Mouse (Mus musculus): ENCODE data around the gene Zwilch. TPM values are rescaled to one million over a fixed set of nuclear protein-coding genes. Genes with fewer than 3 reads are reported as not detected.
A peak's percentile ranks its signal among the peaks of the same experiment; 100 is the strongest.
"Not testable (repeated sequence)": the region's sequence is repeated elsewhere in the genome, so short reads cannot be mapped to it uniquely, and the experiment has no call there.

Zwilch gene
- polyA plus RNA-seq, 1 experiment = 0.91 TPM

- DNase-seq = no peak
- no peak overlapping the region for H3K4me3 ChIP-seq (replicated peaks; ENCODE audit: extremely low read depth, low read depth, low read length)
- H3K4me1 ChIP-seq (ENCODE audit: control insufficient read depth, insufficient read depth, low read length) = no peaks in the 10 kb centered on the region
- TF ChIP-seq CTCF (IDR thresholded peaks at IDR 0.05; ENCODE audit: insufficient read depth, low read length) (no peak), POLR2A (IDR thresholded peaks at IDR 0.05; ENCODE audit: borderline replicate concordance, extremely low read depth, low read depth, low read length) (no peak)
- 95% methylated on average over 5 of the region's 5 CpGs for WGBS
Measured at GRCm38 (mm10) chr9:64160471-64160870, 12.4 kb downstream of the Zwilch start.

DNA sequence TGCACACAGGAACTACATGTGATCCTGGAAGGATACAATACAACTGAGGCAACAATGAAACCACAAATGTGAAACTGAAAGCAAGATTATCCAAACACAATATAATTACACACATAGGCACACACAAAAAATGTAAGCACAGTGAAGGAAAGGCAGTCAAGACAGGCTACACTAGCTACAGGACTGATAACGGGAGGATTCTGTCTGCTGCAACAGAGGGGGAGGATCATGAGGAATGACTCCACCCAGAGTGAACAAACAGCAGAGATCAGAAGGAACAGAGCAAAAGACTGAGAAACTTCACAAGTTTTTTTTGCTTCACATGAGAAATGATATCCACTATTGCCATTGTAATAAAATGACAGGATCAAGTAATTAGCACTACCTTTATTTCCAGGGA lies 16.3 kb downstream of the Zwilch start:
- DNase-seq = no peak
- Histone ChIP-seq H3K4me3 (replicated peaks; ENCODE audit: extremely low read depth, low read depth, low read length) (no peak overlapping the region), H3K4me1 (ENCODE audit: control insufficient read depth, insufficient read depth, low read length) (no peaks in the 10 kb centered on the region)
- 53% methylated on average over 1 of the region's 1 CpGs for WGBS
- no peak for TF ChIP-seq POLR2A (IDR thresholded peaks at IDR 0.05; ENCODE audit: borderline replicate concordance, extremely low read depth, low read depth, low read length)
- no peak for TF ChIP-seq CTCF (IDR thresholded peaks at IDR 0.05; ENCODE audit: insufficient read depth, low read length)

GRCm38 (mm10) chr9:64139879-64140278 lies 33.0 kb downstream of the Zwilch start:
- H3K4me1 ChIP-seq (ENCODE audit: control insufficient read depth, insufficient read depth, low read length) = no peaks in the 10 kb centered on the region
- DNase-seq = no peak
- 70% methylated on average over 9 of the region's 9 CpGs for WGBS
- H3K4me3 ChIP-seq (replicated peaks; ENCODE audit: extremely low read depth, low read depth, low read length) = no peak overlapping the region
- TF ChIP-seq POLR2A (IDR thresholded peaks at IDR 0.05; ENCODE audit: borderline replicate concordance, extremely low read depth, low read depth, low read length) = no peak
- no peak for TF ChIP-seq CTCF (IDR thresholded peaks at IDR 0.05; ENCODE audit: insufficient read depth, low read length)

- H3K4me3 ChIP-seq (replicated peaks; ENCODE audit: extremely low read depth, low read depth, low read length); H3K4me1 ChIP-seq (ENCODE audit: control insufficient read depth, insufficient read depth, low read length): not testable (repeated sequence)
- peak; percentile 49 for DNase-seq
- TF ChIP-seq CTCF (IDR thresholded peaks at IDR 0.05; ENCODE audit: insufficient read depth, low read length) = peak; percentile 62
- 3% methylated on average over 6 of the region's 6 CpGs for WGBS
Measured at GRCm38 (mm10) chr9:64138896-64139295, 34.0 kb downstream of the Zwilch start.

DNA sequence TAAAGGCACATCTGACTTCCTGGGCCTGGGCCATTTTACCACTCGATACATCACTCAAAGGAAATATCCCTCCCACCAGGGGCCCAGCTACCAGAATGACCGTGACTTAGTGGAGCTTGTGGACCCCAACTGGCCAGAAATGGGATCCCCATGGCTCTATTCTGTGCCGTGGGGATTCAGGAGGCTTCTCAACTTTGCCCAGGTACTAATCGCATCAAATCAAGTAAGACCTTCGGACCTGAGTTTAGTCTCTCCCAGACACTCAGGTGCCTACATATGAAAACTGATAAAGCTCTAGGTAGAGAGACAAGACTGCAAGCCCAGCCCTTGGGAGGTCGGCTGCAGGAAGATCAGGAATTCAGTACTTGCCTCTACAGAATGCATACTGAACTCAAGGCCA lies 41.3 kb downstream of the Zwilch start:
- no peaks in the 10 kb centered on the region for H3K4me1 ChIP-seq (ENCODE audit: control insufficient read depth, insufficient read depth, low read length)
- H3K4me3 ChIP-seq (replicated peaks; ENCODE audit: extremely low read depth, low read depth, low read length) = no peak overlapping the region
- no peak for TF ChIP-seq POLR2A (IDR thresholded peaks at IDR 0.05; ENCODE audit: borderline replicate concordance, extremely low read depth, low read depth, low read length)
- TF ChIP-seq CTCF (IDR thresholded peaks at IDR 0.05; ENCODE audit: insufficient read depth, low read length) = no peak
- WGBS = 80% methylated on average over 6 of the region's 6 CpGs
- DNase-seq = no peak

- Histone ChIP-seq H3K4me3 (replicated peaks; ENCODE audit: extremely low read depth, low read depth, low read length) (no peak overlapping the region), H3K4me1 (ENCODE audit: control insufficient read depth, insufficient read depth, low read length) (no peaks in the 10 kb centered on the region; the same call in 1 of the 2 replicates)
- no peak for TF ChIP-seq CTCF (IDR thresholded peaks at IDR 0.05; ENCODE audit: insufficient read depth, low read length)
- TF ChIP-seq POLR2A (IDR thresholded peaks at IDR 0.05; ENCODE audit: borderline replicate concordance, extremely low read depth, low read depth, low read length) = no peak
- DNase-seq = no peak
- 33% methylated on average over 12 of the region's 12 CpGs for WGBS
Measured at GRCm38 (mm10) chr9:64126121-64126520, 46.8 kb downstream of the Zwilch start.

- Histone ChIP-seq H3K4me3 (replicated peaks; ENCODE audit: extremely low read depth, low read depth, low read length) (no peak overlapping the region), H3K4me1 (ENCODE audit: control insufficient read depth, insufficient read depth, low read length) (no peaks in the 10 kb centered on the region; the same call in 1 of the 2 replicates)
- TF ChIP-seq CTCF (IDR thresholded peaks at IDR 0.05; ENCODE audit: insufficient read depth, low read length) = no peak
- WGBS = 46% methylated on average over 3 of the region's 3 CpGs
- DNase-seq = no peak
Measured at GRCm38 (mm10) chr9:64125307-64125706, 47.6 kb downstream of the Zwilch start.

GRCm38 (mm10) chr9:64124846-64125245 lies 48.1 kb downstream of the Zwilch start:
- 75% methylated on average over 3 of the region's 3 CpGs for WGBS
- not testable (repeated sequence) for H3K4me1 ChIP-seq (ENCODE audit: control insufficient read depth, insufficient read depth, low read length); DNase-seq; H3K4me3 ChIP-seq (replicated peaks; ENCODE audit: extremely low read depth, low read depth, low read length)

- Histone ChIP-seq H3K4me1 (ENCODE audit: control insufficient read depth, insufficient read depth, low read length) (no peaks in the 10 kb centered on the region; the same call in 1 of the 2 replicates), H3K4me3 (replicated peaks; ENCODE audit: extremely low read depth, low read depth, low read length) (no peak overlapping the region)
- TF ChIP-seq CTCF (IDR thresholded peaks at IDR 0.05; ENCODE audit: insufficient read depth, low read length) = no peak
- DNase-seq = no peak
- WGBS = 93% methylated on average over 10 of the region's 10 CpGs
Measured at GRCm38 (mm10) chr9:64122601-64123000, 50.3 kb downstream of the Zwilch start.

DNA sequence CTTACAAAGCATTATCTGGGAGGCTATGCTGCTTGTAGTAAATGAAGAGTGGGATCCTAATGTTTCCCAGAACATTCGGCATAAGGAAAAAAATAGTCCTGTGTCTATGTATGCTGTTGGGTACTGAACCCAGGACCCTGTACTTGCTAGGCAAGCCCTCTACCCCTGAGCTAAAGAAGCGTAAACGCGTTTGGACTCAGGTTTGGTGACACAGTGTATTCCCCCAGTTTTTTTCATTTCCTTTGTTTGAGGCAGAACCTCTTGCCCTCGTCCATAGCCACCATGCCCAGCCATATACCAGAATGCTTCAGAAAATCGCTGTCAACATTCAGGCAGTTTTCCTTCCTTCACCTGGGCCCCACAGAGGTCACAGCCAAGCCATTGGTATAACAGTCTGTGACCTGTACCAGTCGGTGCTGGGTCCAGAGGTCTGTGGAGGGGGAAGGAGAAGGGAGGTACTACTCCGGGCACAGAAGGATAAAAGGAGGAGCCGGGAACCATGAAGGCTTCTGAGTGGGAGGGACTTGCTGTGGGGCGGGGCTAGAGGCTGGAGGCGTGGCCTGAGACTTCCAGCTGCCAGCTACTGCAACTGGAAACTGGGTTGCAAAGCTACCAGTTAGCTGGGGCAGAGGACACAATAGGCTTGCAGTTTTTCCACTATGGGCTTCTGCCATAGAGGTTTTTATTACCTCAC lies 52.2 kb downstream of the Zwilch start:
- no peak for DNase-seq
- WGBS = 42% methylated on average over 11 of the region's 11 CpGs
- no peak for TF ChIP-seq CTCF (IDR thresholded peaks at IDR 0.05; ENCODE audit: insufficient read depth, low read length)
- TF ChIP-seq POLR2A (IDR thresholded peaks at IDR 0.05; ENCODE audit: borderline replicate concordance, extremely low read depth, low read depth, low read length) = no peak
- H3K4me1 ChIP-seq (ENCODE audit: control insufficient read depth, insufficient read depth, low read length) = no peaks in the 10 kb centered on the region; the same call in 1 of the 2 replicates
- no peak overlapping the region for H3K4me3 ChIP-seq (replicated peaks; ENCODE audit: extremely low read depth, low read depth, low read length)

Measured in lung, adult 2 months (tissue).